In the genomic region with DNA sequence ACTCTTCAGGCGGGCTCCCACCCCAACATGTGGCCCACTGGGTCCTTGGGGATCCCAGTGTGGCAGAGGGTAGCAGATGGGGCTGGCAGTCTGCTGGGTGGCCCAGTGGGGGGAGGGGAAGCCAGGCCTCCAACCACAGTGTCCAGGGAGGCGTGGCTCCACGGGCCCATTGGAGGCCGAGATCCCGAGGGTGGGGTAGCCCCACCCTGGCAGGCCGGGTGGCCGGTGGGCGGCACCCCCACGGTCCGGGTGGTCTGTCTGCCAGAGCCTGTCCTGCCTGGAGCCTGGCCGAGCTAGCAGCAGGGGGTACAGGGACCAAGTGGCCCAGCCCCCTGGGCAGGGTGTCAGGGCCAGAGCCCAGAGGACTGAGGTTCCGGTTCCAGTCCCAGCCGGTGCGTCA, we compare ENCODE assay signal across 8 mouse cellular contexts. TPM values are rescaled to one million over a fixed set of nuclear protein-coding genes. Genes with fewer than 3 reads are reported as not detected.
DNase-seq lines count a peak whose midpoint lies in the region; ATAC-seq lines count a peak whose summit lies in the region.
"Had no signal": no experiment of that assay in that cellular context is flagged by ENCODE, and none has a peak within 500 bp of the region (broad histone marks: within the 10 kb centered on the region; RNA-seq: fewer than 3 reads in every experiment).

No protein-coding gene starts in this region.

- H3K36me3 ChIP-seq in heart, embryonic 11.5 days (ENCODE audit: control insufficient read depth, insufficient read depth, low read length) = no peaks in the 10 kb centered on the region
- no peaks in the 10 kb centered on the region for H3K36me3 ChIP-seq in limb, embryonic 12.5 days
- H3K36me3 ChIP-seq: hindbrain, embryonic 15.5 days had no signal

- no peaks in the 10 kb centered on the region for H3K27me3 ChIP-seq in heart, embryonic 11.5 days (ENCODE audit: control insufficient read depth, insufficient read depth, low read length)
- no peaks in the 10 kb centered on the region for H3K27me3 ChIP-seq in limb, embryonic 12.5 days
- H3K27me3 ChIP-seq: hindbrain, embryonic 15.5 days had no signal

- no peaks in the 10 kb centered on the region for H3K9me3 ChIP-seq in heart, embryonic 11.5 days (replicated peaks; ENCODE audit: control insufficient read depth, low read length)
- no peaks in the 10 kb centered on the region for H3K9me3 ChIP-seq in limb, embryonic 12.5 days
- H3K9me3 ChIP-seq: hindbrain, embryonic 15.5 days had no signal

- H3K4me3 ChIP-seq in heart, embryonic 11.5 days (ENCODE audit: low read depth, low read length) = no peak overlapping the region
- no peak overlapping the region for H3K4me3 ChIP-seq in limb, embryonic 12.5 days (replicated peaks)
- H3K4me3 ChIP-seq: hindbrain, embryonic 15.5 days had no signal

- H3K4me2 ChIP-seq in heart, embryonic 11.5 days = no peak overlapping the region
- H3K4me2 ChIP-seq in limb, embryonic 12.5 days = 0 out of 2 replicates have a peak overlapping the region, but pooled peaks have one; percentile 21
- H3K4me2 ChIP-seq: hindbrain, embryonic 15.5 days had no signal

- H3K27ac ChIP-seq in heart, embryonic 11.5 days (ENCODE audit: low read depth, low read length) = peak overlapping the region; percentile 5; the same call in 1 of the 2 replicates
- H3K27ac ChIP-seq in limb, embryonic 12.5 days = peak overlapping the region; percentile 53; the same call in 1 of the 2 replicates
- H3K27ac ChIP-seq: hindbrain, embryonic 15.5 days had no signal

- WGBS in heart, embryonic 11.5 days (ENCODE audit: insufficient replicate concordance) = 76% methylated on average over 14 of the region's 14 CpGs
- 82% methylated on average over 14 of the region's 14 CpGs for WGBS in limb, embryonic 12.5 days

- peaks cover 56% of the 10 kb centered on the region for H3K4me1 ChIP-seq in heart, embryonic 11.5 days (ENCODE audit: control insufficient read depth, insufficient read depth, low read length)
- H3K4me1 ChIP-seq in limb, embryonic 12.5 days (replicated peaks) = peaks cover 52% of the 10 kb centered on the region

- no peak for ATAC-seq in heart, embryonic 11.5 days (replicated peaks; ENCODE audit: insufficient number of reproducible peaks, low FRiP score, low TSS enrichment)
- no peak for ATAC-seq in limb, embryonic 12.5 days (ENCODE audit: insufficient number of reproducible peaks, insufficient read depth, low FRiP score, low TSS enrichment, low read depth)

- H3K9ac ChIP-seq in heart, embryonic 11.5 days (ENCODE audit: low read depth, low read length) = no peak overlapping the region; the same call in 1 of the 2 replicates
- H3K9ac ChIP-seq in limb, embryonic 12.5 days (replicated peaks) = 0 out of 2 replicates have a peak overlapping the region, but pooled peaks have one; percentile 4
- H3K9ac ChIP-seq: hindbrain, embryonic 15.5 days had no signal

- DNase-seq in ovary, postnatal 10 days (ENCODE audit: low spot score) = peak; percentile 44
- DNase-seq in ovary, postnatal 14 days (ENCODE audit: low spot score) = no peak
- peak; percentile 44 for DNase-seq in testis, postnatal 14 days (ENCODE audit: low spot score)
- no peak for DNase-seq in thymus, postnatal 25 days
- DNase-seq in spleen, postnatal 36 days (ENCODE audit: low spot score in 2 of 2) = no peak

RNA-seq across cellular contexts. Expression of a gene that starts 14.2 kb away (rescaled TPM):
- polyA plus RNA-seq in heart, embryonic 11.5 days (2014; fragmentation: Nextera tagmentation; extraction: Ambion mirVana) = 31.4 and 32.1 TPM in 2 replicates
- polyA plus RNA-seq in limb, embryonic 12.5 days (2016; fragmentation: Nextera tagmentation; extraction: Ambion mirVana) = 30.2 and 30.3 TPM in 2 replicates

RNA-seq across cellular contexts. Expression of a gene that starts 23.8 kb away (rescaled TPM):
- polyA plus RNA-seq in heart, embryonic 11.5 days (2014; fragmentation: Nextera tagmentation; extraction: Ambion mirVana) = 16.0 and 16.3 TPM in 2 replicates
- polyA plus RNA-seq in limb, embryonic 12.5 days (2016; fragmentation: Nextera tagmentation; extraction: Ambion mirVana) = 14.3 and 17.3 TPM in 2 replicates

RNA-seq across cellular contexts. Expression of a gene that starts 33.2 kb away (rescaled TPM):
- 46.1 and 51.6 TPM in 2 replicates for polyA plus RNA-seq in heart, embryonic 11.5 days (2014; fragmentation: Nextera tagmentation; extraction: Ambion mirVana)
- polyA plus RNA-seq in limb, embryonic 12.5 days (2016; fragmentation: Nextera tagmentation; extraction: Ambion mirVana) = 14.4 and 15.3 TPM in 2 replicates

RNA-seq across cellular contexts. Expression of a gene that starts 40.1 kb away (rescaled TPM):
- polyA plus RNA-seq in heart, embryonic 11.5 days (2014; fragmentation: Nextera tagmentation; extraction: Ambion mirVana) = 0.26 and 0.31 TPM in 2 replicates
- 0.60 TPM in 1 of 2 replicates, not detected in the other for polyA plus RNA-seq in limb, embryonic 12.5 days (2016; fragmentation: Nextera tagmentation; extraction: Ambion mirVana)
- polyA plus RNA-seq: hindbrain, embryonic 15.5 days had no signal

RNA-seq across cellular contexts. Expression of a gene that starts 57.7 kb away (rescaled TPM):
- 15.4 and 19.3 TPM in 2 replicates for polyA plus RNA-seq in heart, embryonic 11.5 days (2014; fragmentation: Nextera tagmentation; extraction: Ambion mirVana)
- 29.4 and 33.3 TPM in 2 replicates for polyA plus RNA-seq in limb, embryonic 12.5 days (2016; fragmentation: Nextera tagmentation; extraction: Ambion mirVana)

Comparison
In these comparisons a context has a peak if more than half of its experiments do, and no peak if none do; other contexts are left out.
1. DNase-seq: peak in ovary, postnatal 10 days (single experiment) and testis, postnatal 14 days (single experiment); none in ovary, postnatal 14 days (single experiment), thymus, postnatal 25 days (single experiment) and spleen, postnatal 36 days (0 of 2).